Mouse (Mus musculus) CH12.LX (cell line): ENCODE measurements around the gene Hmmr.

Source experiments
- CTCF ChIP-seq, 2 experiments: IDR thresholded peaks in 1 of 2; conservative IDR thresholded peaks in 1 of 2; 2 replicates each; pipeline ENCODE4 v1.5.1; 2011 to 2012; ENCODE audit warnings: low read depth in 2 of 2, low read length in 2 of 2, improper control_type of control experiment in 1 of 2, inconsistent platforms in 1 of 2, mild to moderate bottlenecking in 1 of 2, moderate library complexity in 1 of 2
- EP300 ChIP-seq: IDR thresholded peaks from 2 replicates; pipeline ENCODE4 v1.6.1; 2011; ENCODE audit warnings: low read length, improper control_type of control experiment
- ETS1 ChIP-seq: conservative IDR thresholded peaks from 2 replicates; pipeline ENCODE4 v1.6.1; 2012; ENCODE audit warnings: low read depth, mild to moderate bottlenecking, inconsistent platforms, low read length, improper control_type of control experiment, moderate library complexity
- MXI1 ChIP-seq: IDR thresholded peaks from 2 replicates; pipeline ENCODE4 v1.6.1; 2011; ENCODE audit warnings: mild to moderate bottlenecking, low read depth, low read length, improper control_type of control experiment
- POLR2A ChIP-seq: IDR thresholded peaks from 2 replicates; pipeline ENCODE4 v1.6.1; 2011; ENCODE audit warnings: low read depth, mild to moderate bottlenecking, improper control_type of control experiment, low read length
- SIN3A ChIP-seq: IDR thresholded peaks from 2 replicates; pipeline ENCODE4 v1.6.1; 2012; ENCODE audit warnings: low read length, improper control_type of control experiment, inconsistent platforms
- SMC3 ChIP-seq: IDR thresholded peaks from 2 replicates; pipeline ENCODE4 v1.6.1; 2011; ENCODE audit warnings: low read depth, low read length, improper control_type of control experiment
- UBTF ChIP-seq: IDR thresholded peaks from 2 replicates; pipeline ENCODE4 v1.6.1; 2012; ENCODE audit warnings: low read depth, mild to moderate bottlenecking, inconsistent platforms, low read length, improper control_type of control experiment, moderate library complexity
- USF2 ChIP-seq: conservative IDR thresholded peaks from 2 replicates; pipeline ENCODE4 v1.6.1; 2011; ENCODE audit warnings: low read depth, low read length, improper control_type of control experiment
- ZNF384 ChIP-seq: IDR thresholded peaks from 2 replicates; pipeline ENCODE4 v1.6.1; 2012; ENCODE audit warnings: low read depth, low read length, improper control_type of control experiment, inconsistent platforms

DNA sequence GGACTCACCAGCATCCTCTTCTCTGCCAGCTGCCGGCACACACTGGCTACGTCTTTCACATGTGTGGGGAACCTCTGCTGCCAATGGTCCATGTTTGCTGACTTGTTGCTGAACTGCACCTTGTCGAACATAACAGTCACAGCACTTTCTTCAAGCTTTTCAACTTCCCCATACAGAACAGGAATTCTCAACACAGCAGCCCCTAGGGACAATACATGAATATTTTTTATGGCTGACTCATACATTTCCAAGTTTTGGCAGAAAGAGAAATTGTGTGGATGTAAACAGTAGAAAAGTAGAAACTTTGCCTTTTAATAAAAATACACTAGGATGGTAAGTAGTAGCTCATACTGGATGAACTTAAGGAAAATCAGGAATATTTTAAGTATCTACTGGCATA is 50.8 kb downstream of the Hmmr start:
- TF ChIP-seq MXI1 (no peak), ETS1 (no peak), CTCF (conservative IDR thresholded peaks at IDR 0.05 in 1 of 2, IDR thresholded peaks at IDR 0.05 in 1 of 2; ENCODE audit: low read depth in 2 of 2, low read length in 2 of 2) (no peak), ZNF384 (no peak), UBTF (no peak), POLR2A (no peak), EP300 (no peak), SIN3A (no peak), USF2 (no peak), SMC3 (no peak)
